Mouse (Mus musculus) common myeloid progenitor, adult 5-6 weeks (primary cell): ENCODE measurements at regions not wholly inside any gene's neighbourhood (a gene's known extent, or its start where the extent isn't known, plus 50 kb on each side); places are given as distances from the start of the nearest gene placed in this dataset.

Experiments
- ATAC-seq: replicated peaks from 2 replicates; pipeline ENCODE4 v1.8.0; 2016; ENCODE audit warnings: low read depth, mild to moderate bottlenecking, moderate TSS enrichment, inconsistent platforms; ENCODE audit not compliant: poor library complexity, severe bottlenecking

DNA sequence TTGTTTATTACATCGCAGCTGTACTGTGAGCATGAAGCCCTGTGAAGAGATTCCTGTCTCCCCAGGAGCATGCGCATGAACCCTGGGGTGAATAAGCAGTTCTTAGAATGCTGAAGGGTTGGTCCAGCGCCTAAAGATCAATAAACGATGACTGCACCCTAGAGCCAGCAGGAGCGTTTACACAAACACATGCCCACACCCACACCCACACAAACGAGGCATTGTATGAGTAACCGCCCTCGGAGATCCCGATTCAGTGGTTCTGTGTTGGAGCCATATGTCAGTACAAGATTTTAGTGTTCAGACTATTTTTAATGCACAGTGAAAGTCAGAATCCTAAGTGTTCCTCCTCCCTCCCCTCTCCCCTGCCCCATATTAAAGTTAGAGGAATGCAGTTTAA, 57.3 kb downstream of the Edn1 start:
- ATAC-seq: no peak

DNA sequence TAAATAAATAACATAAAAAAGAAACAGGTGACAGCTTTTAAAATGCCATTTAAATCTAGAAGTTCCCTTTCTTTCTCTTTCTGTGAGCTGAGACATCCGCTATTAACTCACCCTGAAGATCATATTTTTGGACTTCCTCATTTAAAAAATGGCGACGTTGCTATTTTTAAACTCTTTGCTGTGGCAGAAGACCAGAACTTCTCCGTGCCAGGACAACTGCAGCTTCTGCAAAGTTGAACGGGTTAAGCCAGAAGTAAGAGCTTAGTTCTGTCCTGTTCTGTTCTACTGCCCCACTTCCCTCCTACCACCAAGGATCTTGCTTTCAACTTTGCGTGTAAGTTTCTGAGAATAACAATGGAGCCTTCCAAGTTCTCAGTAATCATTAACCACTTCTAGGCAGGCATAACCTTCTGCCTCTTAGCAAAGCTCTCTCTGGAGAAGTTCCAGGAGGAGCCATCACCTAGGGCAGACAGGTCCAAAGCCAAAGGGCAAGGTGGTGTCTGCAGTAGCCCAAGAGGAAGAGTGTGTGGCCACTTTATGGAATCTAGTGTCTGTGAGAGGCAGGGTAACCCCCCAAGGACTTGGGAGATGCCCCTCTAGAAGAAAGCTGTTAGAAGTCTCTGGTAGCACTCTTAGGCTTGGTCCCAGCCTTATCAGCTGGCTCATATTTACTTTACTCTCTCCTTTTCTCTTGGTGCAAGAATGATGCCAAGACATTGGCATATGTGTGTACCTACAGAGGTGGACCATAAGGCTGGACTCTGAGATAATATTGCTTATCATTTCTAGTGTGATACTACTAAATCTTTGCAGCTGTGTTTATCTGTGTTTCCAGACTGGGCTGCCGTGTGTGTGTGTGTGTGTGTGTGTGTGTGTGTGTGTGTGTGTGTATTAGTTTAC, 66.6 kb downstream of the Edn1 start:
- peak; percentile 78 for ATAC-seq

DNA sequence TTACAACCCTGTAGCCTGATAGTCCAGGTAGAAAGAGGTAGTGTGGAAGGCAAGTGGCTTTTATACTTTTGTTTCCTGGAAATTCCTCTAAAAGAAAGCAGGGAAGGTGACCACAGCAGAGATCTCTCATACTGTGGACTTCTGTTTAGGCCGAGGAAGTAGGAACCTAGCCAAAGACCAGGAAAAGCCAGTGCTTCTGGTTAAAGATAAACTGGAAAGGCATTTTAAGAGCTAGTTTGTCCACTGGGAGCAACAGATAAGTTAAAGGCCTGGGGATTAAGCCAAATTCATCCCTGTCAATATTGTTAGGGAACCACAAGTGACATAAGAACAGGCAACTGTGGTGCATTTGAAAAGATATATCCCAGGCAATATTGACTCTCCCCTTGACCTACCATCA, 68.5 kb downstream of the Edn1 start:
- no peak for ATAC-seq

DNA sequence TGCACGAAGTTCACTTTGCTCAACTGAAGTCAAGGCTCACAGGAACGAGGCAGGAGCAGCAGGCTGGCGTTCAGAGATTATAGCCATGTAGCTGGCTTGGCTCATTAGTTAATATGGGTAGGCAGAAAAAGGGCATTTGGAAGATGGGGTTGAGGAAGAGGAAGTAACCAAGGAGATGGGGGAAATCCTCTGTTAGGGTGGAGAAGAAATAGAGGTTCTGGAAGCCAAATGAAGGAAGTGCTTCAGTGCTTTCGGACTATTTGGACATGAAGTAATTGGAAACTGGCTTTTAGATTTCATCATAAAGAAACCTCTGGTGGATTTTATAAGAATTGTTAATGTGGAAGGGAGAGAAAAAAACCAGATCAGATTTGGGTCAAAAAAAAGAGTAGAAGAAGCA, 70.9 kb downstream of the Edn1 start:
- no peak for ATAC-seq

DNA sequence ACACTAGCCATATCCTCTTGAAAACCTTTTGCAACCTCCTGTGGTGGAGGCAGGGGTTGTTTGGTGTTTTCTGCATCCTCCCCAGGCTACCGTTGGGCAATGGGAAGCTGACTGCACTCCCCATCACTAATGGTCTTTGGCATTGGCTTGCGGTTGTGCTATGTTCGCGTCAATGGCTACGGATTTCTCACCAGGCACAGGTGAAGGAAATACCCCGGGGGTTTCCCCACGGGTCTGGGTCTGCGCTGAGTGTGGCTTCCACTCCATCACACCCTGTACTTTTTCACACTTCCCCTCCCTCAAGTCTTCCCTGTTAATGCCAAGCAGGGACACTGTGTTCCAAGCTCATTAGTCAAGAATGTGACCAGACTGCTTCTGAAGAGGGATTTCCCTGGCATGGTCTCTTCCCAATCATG, 72.9 kb downstream of the Edn1 start:
- peak; percentile 83 for ATAC-seq

DNA sequence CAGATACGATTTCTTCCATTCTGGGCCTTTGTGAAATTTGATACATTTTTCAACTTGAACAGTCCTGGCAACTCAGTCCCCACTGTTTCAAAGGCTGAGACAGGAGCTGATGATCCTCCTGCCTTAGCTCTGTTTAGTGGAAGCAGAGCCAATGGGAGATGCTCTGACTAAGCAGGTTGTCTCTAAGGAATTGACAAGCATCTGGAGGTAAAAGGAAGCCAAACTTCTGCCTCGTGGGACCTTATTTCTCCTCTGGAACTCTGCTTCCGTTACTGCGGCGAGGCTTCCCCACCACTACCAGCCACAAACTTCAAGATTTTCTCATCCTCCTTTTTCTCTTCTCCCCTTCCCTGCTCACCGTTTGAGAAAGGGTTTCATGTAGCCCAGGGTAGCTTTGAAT, 78.4 kb downstream of the Edn1 start:
- no peak for ATAC-seq

DNA sequence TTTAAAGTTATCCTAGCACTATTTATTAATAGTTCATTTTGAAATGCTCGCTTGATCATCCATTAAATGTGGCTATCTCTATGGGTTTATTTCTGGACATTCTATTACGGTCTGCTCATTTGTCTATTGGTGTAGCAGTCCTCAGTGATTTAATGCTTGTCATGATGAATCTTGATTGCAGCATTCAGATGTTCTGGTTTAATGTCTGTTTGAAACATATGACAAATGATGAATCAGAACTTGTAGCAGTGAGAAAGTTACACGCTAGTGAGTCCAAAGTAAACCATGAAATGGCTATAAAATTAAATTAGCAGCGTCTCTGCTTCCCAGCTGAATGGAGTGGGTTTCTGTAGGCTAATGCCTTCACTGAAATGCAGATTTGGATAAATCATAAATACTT, 81.8 kb downstream of the Edn1 start:
- ATAC-seq: no peak

DNA sequence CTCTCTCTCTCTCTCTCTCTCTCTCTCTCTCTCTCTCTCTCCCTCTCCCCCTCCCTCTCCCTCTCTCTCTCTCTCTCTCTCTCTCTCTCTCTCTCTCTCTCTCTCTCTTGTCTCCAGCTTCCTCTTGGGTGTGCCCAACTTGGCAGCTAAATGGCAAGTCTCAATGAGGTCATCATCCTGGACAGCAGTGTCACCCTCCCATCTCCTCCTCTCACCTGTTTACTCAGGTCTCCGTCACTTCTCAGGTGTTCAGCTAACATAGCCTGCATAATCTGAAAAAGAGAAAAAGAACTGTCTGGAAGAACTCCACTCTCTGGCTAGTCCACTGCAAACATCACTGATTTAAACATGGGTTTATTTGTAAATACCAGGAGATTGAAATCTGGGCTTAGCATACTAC, 89.1 kb downstream of the Edn1 start:
- ATAC-seq: no peak

DNA sequence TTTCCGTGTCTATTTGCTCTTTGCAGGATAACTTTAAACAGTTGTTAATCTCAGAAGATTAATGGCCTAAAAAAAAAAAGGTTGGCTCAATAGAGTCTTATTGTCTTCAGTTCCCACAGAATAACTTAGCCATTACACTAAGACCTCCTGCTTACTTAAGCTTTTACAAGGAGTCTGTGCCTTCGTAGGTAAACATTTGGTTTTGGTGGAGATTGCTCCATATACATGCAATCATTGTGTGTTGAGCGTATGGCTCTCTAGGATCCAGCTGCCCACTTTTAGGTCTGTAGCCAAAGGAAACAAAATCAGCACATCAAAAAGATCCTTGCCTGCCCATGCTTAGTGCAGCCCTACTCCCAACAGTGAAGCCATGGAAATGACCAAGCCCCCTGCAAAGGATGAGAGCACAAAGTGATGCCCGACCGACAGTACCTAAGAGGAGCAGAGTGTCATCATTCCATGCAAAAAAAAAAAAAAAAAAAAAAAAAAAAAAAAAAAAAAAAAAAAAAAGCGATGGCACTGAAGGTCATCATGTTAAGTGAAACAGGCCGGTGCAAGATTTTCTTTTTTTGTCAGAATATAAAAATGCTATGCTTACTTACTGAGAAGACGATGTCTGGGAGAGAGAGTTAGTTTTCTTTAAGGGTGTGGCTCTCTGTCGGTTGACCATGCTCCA, 90.2 kb downstream of the Edn1 start:
- no peak for ATAC-seq

DNA sequence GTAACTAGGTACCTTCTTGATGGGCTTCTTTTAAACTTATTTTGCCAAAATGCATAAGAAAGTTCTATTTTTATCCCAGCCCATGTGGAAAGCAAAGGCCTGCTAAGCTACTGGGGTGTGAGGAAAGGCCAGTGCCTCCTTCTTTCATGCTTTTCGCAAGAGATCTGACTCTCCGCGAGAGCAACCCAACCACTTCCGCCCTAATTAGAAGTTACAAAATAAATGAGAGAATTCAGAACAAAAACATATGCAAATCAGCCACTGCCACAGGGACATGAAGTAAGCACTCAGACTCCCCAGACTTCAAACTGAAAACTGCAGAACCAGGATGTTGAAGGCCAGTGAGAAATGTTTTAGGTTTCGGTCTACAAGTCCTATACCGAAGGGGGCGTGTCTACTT, 91.4 kb downstream of the Edn1 start:
- peak; percentile 50; the same call in 1 of the 2 replicates for ATAC-seq

DNA sequence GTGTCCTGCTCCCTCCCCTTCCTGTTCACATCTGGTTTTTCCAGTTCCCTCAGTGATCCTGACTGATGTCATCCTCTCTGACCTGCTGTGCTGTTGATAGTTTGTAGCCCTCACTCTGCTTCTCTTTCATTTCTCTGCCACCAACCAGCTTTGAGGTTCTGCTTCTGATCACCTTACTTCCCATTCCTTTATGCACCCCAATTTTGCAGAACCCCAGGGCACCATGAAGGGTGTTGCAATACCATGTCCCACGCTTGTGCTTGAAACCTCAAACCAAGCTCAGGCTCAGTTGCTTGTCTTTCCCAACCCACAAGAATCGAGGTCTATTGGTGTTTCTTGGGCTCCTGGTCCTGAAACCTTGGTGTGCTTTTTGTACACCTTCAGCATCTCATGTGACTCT, 93.3 kb downstream of the Edn1 start:
- ATAC-seq: peak; percentile 56

DNA sequence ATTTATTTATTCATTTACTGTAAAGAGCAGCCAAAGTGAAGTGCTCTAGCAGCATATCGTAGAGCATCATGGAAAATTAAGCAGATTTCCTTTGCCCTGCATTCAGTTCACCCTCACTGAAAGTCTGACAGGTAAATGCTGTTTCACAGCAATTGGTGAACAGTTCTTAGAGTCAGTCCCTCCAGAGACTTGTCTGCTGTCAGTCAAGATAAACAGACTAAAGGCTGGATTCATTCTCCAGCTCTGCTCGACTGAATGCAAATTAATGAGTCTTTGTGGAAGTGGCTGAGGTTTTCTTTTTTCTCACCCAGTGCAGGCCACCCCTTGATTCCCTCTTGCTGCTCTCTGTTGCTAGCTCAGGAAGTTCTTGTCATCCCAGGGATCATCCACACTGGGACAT, 100.2 kb downstream of the Edn1 start:
- ATAC-seq: no peak

DNA sequence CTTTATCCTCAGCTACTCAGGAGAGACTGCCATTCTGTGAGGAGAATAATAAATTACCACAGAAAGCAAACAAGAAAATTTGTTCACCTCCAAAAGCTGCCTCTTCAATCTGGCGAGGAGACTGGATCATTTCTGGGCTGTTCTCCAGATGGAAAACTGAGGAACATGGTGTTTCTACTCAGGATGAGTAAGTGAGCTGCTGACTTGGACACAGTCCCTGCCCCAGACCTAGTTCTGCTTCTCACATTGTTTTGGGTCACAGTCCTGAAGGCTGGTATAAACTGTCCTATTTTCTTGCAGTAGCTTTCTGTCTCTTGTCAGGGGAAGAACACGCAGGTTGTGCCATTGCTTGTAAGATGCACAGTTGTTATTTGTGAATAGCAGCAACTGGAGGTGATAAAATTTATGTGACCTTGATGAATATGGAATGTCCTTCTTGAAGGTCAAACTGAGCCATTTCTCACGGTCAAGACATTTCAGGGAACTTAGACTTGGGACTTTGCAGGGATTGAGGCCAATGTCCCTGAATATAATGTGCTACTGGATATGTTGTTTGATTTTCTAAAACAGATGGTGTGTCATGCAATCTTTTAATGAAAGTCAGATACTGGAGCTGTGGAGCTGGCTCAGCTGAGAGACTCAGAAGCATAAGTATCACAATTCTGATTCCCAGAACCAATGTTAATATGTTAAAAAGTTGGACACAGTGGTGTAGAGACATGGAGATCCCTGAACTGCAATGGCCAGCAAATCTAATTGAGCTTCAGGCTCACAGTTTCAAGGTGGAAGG, 102.2 kb downstream of the Edn1 start:
- no peak for ATAC-seq

DNA sequence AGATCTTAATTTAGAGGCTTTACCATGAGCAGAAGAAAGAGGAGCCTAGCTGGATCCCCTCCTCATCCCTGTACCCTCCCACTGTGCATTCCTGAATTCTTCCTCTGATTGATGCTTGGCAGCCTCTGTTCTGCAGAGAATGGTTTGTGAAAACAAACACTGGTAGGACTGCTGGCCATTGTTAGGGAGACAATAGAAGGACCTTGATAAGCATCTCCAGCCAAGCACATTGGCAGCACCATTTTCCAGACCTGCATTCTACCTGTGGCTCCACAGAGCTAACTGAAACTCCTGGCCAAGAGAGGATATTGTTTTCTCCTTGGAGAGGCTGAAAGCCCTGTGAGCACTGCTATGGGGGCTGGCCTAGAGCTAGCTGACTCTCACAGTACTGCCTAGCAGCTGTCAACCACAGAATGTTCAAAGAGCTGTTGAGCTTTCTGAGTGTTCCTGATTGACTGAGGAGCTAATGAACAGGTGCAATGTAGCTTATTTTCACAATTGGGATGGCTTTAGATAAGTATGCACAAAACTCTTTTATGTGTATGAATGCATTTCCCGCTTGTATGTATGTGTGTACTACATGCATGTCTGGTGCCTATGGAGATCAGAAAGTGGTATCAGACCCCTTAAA, 111.5 kb downstream of the Edn1 start:
- ATAC-seq: no peak

DNA sequence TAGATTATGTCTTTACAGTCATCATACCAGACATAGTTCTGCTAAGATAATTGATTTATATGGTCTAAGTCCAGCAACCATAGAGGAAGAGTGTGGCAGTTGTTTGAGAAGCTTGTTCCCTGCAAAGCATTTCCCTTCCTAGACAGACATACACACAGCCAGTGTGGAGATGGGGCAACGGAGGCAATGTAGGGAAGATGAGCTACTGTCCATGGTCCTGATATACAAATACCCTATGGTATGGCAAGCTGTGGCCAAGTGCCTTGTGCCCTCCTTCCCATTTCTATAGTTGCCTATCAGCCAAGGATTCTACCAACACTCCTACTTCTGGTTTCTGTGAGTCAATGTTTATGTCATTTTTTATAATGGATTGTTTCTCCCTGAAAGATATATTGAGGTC, 145.6 kb downstream of the Edn1 start:
- ATAC-seq: 0 out of 2 replicates have a peak, but pooled peaks have one; percentile 39

DNA sequence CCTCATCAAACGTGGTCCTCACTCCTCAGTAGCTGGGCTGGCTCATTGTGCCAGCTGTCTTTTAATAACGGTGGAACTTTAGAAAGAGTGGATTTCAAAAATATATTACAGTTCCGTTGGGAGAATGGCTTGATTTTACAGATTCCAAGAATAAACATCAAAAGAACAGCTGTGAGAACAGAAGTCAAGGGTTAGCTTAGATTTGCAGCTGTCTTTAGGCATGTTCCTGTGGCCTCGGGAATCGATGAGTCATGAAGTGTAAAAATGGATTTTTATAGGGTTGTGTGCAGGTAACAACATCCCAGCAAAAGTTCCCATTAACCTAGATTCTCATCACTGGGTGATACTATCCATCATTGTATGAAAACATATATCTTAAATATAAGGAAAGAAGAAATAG, 152.4 kb downstream of the Edn1 start:
- ATAC-seq: no peak

DNA sequence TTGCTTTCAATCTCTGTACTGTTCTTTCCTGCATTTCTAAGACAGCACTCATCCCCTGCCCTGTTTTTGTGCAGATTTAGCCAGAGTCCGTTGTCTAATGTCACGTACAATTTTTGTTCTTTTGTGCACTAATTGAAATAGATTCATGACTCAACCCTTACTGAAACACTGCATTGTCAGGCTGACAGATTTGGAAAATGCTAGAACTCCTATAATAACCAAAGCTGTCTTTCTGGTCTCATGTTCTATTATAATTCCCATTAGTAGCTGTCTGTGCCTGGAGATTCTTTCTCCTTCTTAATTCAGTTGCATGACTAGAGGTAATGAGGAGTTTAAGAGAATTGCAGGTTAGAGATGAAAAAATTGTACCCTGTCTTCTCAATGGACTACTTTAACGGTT, 158.6 kb downstream of the Edn1 start:
- no peak for ATAC-seq

DNA sequence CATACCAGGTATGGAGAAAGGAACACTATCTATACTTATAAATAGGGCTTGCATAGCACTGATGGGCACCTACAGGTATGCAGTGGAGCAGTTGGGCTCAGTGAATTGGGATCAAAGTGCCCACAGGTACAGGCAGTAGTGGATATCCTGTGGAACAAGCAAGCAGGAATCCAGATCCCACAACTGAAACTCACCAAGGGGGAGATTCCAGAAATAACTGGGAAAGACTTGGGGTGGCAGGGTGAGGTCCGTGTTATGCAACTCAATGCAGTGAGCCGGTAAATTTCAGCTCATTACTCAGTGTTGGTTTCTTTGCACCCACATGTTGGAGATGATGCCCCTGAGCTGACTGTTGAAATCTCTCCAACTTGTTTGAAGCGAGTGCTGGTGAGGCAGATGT, 177.5 kb downstream of the Edn1 start:
- ATAC-seq: no peak

DNA sequence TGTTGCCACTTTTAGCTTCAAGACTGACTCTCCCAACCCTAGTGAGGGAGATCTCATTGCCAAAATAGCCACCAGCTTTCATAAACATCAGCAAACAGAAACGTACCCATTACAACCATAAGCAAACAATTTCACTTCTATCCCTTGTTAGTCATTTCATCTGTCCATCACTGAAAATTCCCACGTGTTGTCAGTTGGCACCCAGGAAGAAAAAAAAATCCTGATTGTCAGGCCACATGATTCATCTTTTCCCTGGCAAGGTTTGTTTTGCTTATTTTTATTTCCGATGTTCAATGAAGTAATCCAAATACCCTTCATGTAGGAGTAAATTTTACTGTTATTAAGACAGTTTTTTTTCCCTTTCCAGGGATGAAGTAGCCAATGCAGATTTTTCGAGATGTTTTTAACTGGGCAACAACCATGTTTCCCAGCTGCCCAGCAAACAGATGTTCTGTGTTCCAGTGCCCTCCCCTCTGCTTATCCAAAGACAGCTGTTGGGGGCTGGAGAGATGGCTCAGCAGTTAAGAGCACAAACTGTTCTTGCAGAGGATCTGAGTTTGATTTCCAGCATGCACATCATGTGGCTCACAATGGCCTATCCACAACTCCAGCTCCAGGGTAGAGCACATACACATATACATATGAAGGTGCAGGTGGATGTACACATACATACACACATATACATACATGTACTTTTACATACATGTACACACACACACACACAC, 189.3 kb upstream of the Phactr1 start:
- no peak for ATAC-seq

DNA sequence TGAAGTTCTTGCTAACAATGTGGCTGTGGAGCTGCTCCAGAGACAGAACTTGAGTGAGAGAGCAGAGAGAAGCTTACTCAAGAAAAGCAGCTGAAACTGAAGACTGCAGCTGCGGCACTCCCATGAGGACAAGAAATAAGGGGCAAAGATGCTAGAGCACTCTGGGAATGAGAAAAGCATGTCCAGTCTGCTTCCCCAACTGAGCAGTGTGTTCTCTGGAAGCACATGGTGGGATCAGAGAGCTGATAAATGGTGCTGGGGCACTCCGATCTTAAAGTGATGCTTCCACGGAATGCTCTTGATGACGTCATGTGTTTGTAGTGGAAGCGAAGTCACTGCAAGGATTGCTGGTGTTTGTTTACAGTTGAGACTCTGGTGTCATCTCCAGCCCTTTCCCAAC, 186.1 kb upstream of the Phactr1 start:
- ATAC-seq: no peak
